Mouse (Mus musculus) cortical plate, adult 2 months (tissue): ENCODE results near the gene Zcchc2.

Experiments
- CTCF ChIP-seq: fragments of 200-500 bp; IDR thresholded peaks from 2 replicates; pipeline ENCODE4 v1.5.1; 2011; ENCODE audit warnings: mild to moderate bottlenecking, control low read depth, low read length; ENCODE audit not compliant: insufficient read depth; ENCODE audit errors: extremely low read depth
- POLR2A ChIP-seq: fragments of 200-500 bp; IDR thresholded peaks from 2 replicates; pipeline ENCODE4 v1.6.1; 2011; ENCODE audit warnings: mild to moderate bottlenecking, low read length, control low read depth; ENCODE audit not compliant: insufficient read depth; ENCODE audit errors: extremely low read depth

DNA sequence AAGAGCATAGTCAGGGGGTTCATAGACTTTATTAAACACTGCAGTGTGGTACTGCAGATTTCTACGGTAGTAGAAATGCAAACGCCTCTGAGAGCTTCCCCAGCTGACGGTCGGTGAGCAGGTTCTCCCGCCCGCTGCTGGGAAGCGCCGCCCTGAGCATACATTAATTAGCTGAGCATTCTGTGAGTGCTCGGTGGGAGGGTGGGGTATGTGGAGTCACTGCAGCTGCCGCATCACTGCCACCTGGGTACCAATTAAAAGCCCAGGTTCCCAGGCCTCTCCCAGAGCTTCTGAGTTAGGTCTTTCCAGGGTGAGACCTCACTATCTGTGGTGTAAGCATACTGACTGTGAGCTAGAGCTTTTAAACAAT is 81.8 kb downstream of the Zcchc2 start:
- no peak for TF ChIP-seq POLR2A
- no peak for TF ChIP-seq CTCF
